Mouse (Mus musculus): ENCODE data around the gene Nme4.

DNA sequence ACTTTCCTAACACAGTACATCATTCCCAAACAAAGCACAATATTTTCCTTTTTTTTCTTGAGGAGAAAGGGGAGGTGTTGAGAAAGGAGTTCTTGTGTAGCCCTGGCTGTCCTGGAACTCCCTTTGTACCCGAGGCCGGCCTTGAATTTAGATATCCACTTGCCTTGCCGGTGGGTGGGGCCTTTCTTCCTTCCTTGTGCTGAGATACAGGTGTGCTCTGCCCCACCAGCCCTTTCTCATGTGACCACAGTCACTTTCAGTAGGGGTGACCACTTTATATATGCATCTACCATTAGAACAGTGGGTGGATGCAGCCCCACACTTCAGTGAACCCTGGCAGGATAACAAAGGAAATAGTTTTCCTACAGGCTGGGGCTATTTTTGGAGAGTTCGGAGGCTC is 16.3 kb upstream of the Nme4 start:
- no peak for TF ChIP-seq EP300 (IDR thresholded peaks at IDR 0.05; ENCODE audit: low read depth)
- no peak for TF ChIP-seq CTCF (IDR thresholded peaks at IDR 0.05; ENCODE audit: low read depth)
